Mouse (Mus musculus) bone marrow, adult 2 months (tissue): Measurements from ENCODE around the gene Sirt6.

Source experiments
- CTCF ChIP-seq: fragments of 200-500 bp; IDR thresholded peaks from 2 replicates; pipeline ENCODE4 v1.5.1; 2011; ENCODE audit warnings: low read length, control low read depth; ENCODE audit not compliant: control insufficient read depth, insufficient read depth
- POLR2A ChIP-seq: fragments of 200-500 bp; IDR thresholded peaks from 2 replicates; pipeline ENCODE4 v1.6.1; 2011; ENCODE audit warnings: low read depth, mild to moderate bottlenecking, control low read depth, low read length, borderline replicate concordance; ENCODE audit not compliant: control insufficient read depth

DNA sequence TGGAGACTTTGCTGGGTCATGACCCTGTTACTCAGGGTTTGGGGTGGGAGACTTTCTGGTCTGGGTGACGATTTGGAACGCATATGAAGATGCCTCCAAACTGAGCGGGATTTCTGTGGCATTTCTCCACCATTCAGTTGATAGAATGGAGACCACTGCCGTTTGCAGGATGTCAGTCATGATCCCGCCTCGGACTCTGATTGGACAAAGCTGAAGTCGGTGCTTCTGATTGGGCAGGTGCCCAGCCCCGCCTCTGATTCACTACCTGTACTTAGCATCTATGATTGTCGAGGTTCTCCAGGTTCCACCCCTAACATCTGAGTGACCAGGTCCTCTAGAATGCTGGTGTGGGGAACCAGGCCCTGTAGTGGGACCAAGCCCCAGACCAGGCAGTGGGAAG lies 6.8 kb downstream of the Sirt6 start:
- TF ChIP-seq POLR2A: no peak
- TF ChIP-seq CTCF: no peak
